Mouse (Mus musculus) megakaryocyte, embryonic 14.5 days (primary cell): ENCODE results near the gene Asl. TPM values are rescaled to one million over a fixed set of nuclear protein-coding genes. Genes with fewer than 3 reads are reported as not detected.

Experiments
- H3K27me3 ChIP-seq: replicated peaks from 2 replicates; pipeline ENCODE3; 2012; ENCODE audit warnings: inconsistent platforms
- H3K36me3 ChIP-seq: replicated peaks from 2 replicates; pipeline ENCODE3; 2012; ENCODE audit warnings: low read length, inconsistent platforms, mixed read lengths
- H3K4me1 ChIP-seq: 2 replicates; pipeline ENCODE4 v1.6.1; 2012; ENCODE audit warnings: inconsistent platforms
- H3K4me3 ChIP-seq: replicated peaks from 2 replicates; pipeline ENCODE3; 2012; ENCODE audit warnings: moderate library complexity, mild to moderate bottlenecking, inconsistent platforms
- H3K9me3 ChIP-seq: 2 replicates; pipeline ENCODE4 v1.6.1; 2012; ENCODE audit warnings: inconsistent platforms
- FLI1 ChIP-seq: IDR thresholded peaks from 2 replicates; pipeline ENCODE4 v1.6.1; 2012; ENCODE audit warnings: low read length, inconsistent platforms, mixed read lengths
- GATA1 ChIP-seq: IDR thresholded peaks from 3 replicates; pipeline ENCODE4 v1.6.1; 2012; ENCODE audit warnings: mixed read lengths, low read length, inconsistent platforms, borderline replicate concordance
- polyA plus RNA-seq: library from polyadenylated mRNA; stranded (reverse); fragments of >175 nt; gene quantifications from 2 replicates; pipeline ENCODE4 v1.2.3, GENCODE M21; 2012; ENCODE audit warnings: low replicate concordance; ENCODE audit not compliant: insufficient read depth

Gene Asl
- polyA plus RNA-seq, 1 experiment: 48.0 TPM

DNA sequence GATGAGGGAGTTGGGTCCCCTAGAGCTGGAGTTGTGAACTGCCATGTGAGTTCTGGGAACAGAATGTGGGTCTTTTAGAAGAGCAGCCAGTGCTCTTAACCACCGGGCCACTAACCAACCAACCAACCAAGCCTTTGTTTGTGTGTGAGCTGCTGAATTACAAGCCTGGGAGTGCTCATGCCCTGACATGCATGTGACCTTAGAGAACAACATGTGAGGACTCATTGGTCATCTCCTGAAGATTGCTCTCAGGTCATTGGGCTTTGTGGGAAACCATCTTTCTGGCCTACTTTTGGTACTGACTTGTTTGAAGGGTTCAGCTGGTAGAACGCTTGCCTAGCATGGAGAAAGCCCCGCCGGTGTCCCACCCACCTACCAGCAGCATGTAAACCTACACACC lies 19.3 kb downstream of the Asl start:
- H3K4me1 ChIP-seq: no peaks in the 10 kb centered on the region
- no peak for TF ChIP-seq FLI1
- H3K36me3 ChIP-seq: peaks cover 52% of the 10 kb centered on the region
- H3K9me3 ChIP-seq: peaks cover 38% of the 10 kb centered on the region
- no peaks in the 10 kb centered on the region for H3K27me3 ChIP-seq
- H3K4me3 ChIP-seq: no peak overlapping the region

DNA sequence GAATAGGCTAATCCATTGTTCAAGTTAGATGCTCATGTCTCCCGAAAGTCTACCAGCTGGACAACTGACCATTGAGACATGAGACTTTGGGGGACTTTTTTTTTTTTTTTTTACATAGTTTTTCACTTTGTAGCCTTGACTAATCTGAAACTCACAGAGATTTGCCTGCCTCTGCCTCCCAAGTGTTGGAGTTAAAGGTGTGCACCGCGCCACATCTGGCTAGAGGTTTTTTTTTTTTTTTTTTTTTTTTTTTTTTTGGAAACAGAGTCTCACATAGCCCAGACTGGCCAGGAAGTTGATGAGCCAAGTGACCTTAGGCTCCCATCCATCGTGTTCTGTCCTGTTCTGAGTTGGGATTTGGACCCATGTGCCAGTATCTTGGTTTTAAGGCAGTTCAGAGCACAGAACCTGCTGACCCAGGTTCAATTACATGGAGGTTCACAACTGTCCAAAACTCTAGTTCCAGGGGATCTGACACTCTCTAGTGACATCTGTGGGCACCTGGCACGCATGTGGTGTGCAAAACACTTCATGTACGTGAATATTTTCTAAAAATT lies 20.9 kb downstream of the Asl start:
- H3K4me1 ChIP-seq: peaks cover 5% of the 10 kb centered on the region
- H3K4me3 ChIP-seq: no peak overlapping the region
- H3K36me3 ChIP-seq: peaks cover 38% of the 10 kb centered on the region
- TF ChIP-seq FLI1: no peak
- no peak for TF ChIP-seq GATA1
- no peaks in the 10 kb centered on the region for H3K27me3 ChIP-seq
- H3K9me3 ChIP-seq: peaks cover 43% of the 10 kb centered on the region

- H3K4me1 ChIP-seq: peaks cover 9% of the 10 kb centered on the region
- TF ChIP-seq FLI1 (no peak), GATA1 (no peak)
Observed at GRCm38 (mm10) chr5:130007344-130007743, 21.7 kb downstream of the Asl start.

DNA sequence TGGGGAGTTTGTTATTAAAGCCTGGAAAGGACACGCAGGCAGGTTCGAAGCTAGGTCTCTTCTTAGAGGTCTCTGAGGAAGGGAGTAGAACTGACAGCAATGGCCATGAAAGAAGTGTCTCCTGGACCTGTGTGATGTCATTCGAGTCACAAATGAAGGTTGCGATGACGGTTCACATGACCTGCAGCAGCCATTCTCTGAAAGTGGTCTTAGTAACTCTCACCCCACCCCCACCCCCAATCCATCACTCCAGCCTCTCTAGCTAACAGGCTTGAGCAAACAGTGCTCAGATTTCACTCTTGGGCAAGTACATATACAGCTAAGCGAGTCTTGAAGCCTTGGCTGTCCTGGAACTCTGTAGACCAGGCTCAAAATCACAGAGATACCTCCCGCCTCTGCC lies 25.8 kb downstream of the Asl start:
- Histone ChIP-seq H3K27me3 (no peaks in the 10 kb centered on the region), H3K4me3 (peak overlapping the region; percentile 94), H3K36me3 (peaks cover 31% of the 10 kb centered on the region), H3K9me3 (peaks cover 18% of the 10 kb centered on the region), H3K4me1 (peaks cover 32% of the 10 kb centered on the region)
- no peak for TF ChIP-seq GATA1
- no peak for TF ChIP-seq FLI1

More at GRCm38 (mm10) chr5:130007344-130007743, 21.7 kb downstream of the Asl start:
- Histone ChIP-seq H3K27me3 (no peaks in the 10 kb centered on the region), H3K4me3 (no peak overlapping the region), H3K9me3 (peaks cover 43% of the 10 kb centered on the region), H3K36me3 (peaks cover 30% of the 10 kb centered on the region)

GRCm38 (mm10) chr5:130002301-130003146 lies 26.5 kb downstream of the Asl start, which contains the start of gene Gusb:
Gene Gusb, minus strand, starts transcription at chr5:130003049.
- Histone ChIP-seq H3K9me3 (peaks cover 18% of the 10 kb centered on the region), H3K4me3 (peak within 1 kb of the TSS; percentile 94), H3K36me3 (peaks cover 38% of the 10 kb centered on the region), H3K4me1 (peaks cover 36% of the 10 kb centered on the region), H3K27me3 (no peaks in the 10 kb centered on the region)
- TF ChIP-seq GATA1 (no peak), FLI1 (no peak)

DNA sequence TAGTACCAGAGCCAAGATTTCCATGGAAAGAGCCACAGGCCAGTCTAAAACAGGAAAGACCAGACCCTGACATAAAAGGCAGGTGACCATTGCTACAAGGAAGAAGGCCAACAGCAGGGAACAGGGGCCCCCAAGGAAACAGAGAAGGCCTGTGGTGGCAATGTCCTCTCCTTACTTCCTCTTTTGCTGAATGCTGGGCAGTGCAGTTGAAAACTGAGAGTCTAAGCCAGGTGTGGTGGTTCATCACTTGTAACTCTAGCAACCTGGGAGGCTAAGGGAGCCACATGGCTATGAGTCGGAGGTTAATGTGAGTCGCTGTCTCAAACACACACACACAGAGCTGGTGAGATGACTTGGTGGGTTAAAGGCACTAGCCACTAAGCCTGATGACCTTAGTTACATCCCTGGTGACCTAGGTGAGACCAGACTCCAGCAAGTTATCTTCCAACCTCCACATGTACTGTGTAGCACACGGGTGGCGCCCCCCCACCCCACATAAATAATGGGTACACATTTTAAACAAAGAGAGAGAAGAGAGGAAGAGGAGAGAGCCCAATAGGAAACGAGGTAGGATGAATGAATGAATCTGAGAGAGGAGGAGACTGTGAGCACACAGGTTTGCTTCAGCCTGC lies 27.6 kb downstream of the Asl start:
- Histone ChIP-seq H3K36me3 (peaks cover 48% of the 10 kb centered on the region), H3K4me3 (peak overlapping the region; percentile 94), H3K4me1 (peaks cover 36% of the 10 kb centered on the region), H3K9me3 (peaks cover 18% of the 10 kb centered on the region), H3K27me3 (no peaks in the 10 kb centered on the region)
- TF ChIP-seq FLI1 (no peak), GATA1 (no peak)

- TF ChIP-seq FLI1: no peak
- TF ChIP-seq GATA1: no peak
- Histone ChIP-seq H3K4me1 (peaks cover 36% of the 10 kb centered on the region), H3K27me3 (no peaks in the 10 kb centered on the region), H3K4me3 (peak overlapping the region; percentile 94), H3K9me3 (peaks cover 14% of the 10 kb centered on the region), H3K36me3 (peaks cover 56% of the 10 kb centered on the region)
Observed at GRCm38 (mm10) chr5:130000735-130001134, 28.3 kb downstream of the Asl start.

DNA sequence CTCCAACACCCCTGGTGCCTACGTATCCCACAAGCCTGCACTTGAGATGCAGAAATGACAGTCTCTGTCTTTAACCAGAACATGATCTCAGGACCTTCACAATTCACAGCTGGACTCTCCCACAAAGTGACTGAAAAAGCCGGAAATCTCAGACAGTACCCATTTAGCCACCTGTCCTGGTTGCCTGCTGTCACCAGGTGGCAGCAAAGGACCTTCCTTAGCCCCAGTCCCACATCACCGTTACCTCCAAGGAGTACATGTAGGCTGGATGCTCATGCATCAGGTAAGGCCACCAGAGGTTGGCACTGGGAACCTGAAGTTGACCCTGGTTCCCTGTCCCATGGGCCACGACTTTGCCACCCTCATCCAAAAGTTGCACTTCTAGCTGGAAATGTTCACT lies 29.9 kb downstream of the Asl start:
- Histone ChIP-seq H3K36me3 (peaks cover 67% of the 10 kb centered on the region), H3K4me1 (peaks cover 40% of the 10 kb centered on the region)

GRCm38 (mm10) chr5:129997700-129998099 lies 31.3 kb downstream of the Asl start:
- Histone ChIP-seq H3K4me3 (peak overlapping the region; percentile 1), H3K27me3 (no peaks in the 10 kb centered on the region), H3K4me1 (peaks cover 32% of the 10 kb centered on the region), H3K9me3 (no peaks in the 10 kb centered on the region), H3K36me3 (peaks cover 81% of the 10 kb centered on the region)
- TF ChIP-seq GATA1 (no peak), FLI1 (no peak)

More for the DNA sequence above, 29.9 kb downstream of the Asl start:
- TF ChIP-seq GATA1: no peak
- TF ChIP-seq FLI1: no peak
- Histone ChIP-seq H3K27me3 (no peaks in the 10 kb centered on the region), H3K4me3 (no peak overlapping the region), H3K9me3 (no peaks in the 10 kb centered on the region)

DNA sequence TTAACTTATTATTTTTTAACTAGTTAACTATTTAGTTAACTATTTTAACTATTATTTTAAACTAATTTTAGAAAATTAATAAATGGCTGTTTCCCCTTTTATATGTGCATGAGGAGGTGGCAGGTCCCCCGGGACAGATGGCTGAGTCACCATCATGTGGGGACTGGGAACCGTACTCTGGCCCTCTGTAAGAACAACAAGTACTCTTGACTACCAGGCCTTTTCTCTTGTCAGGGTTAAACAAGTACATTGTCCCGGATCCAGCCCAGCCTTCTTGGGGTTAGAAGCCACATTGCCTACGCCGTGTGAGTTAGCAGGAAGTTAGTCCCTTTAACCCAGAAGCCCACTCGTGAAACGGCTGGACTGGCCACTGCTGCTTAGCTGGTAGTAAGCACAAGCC lies 34.1 kb downstream of the Asl start:
- Histone ChIP-seq H3K4me1 (peaks cover 8% of the 10 kb centered on the region; the same call in 1 of the 2 replicates), H3K4me3 (no peak overlapping the region), H3K27me3 (no peaks in the 10 kb centered on the region), H3K36me3 (peaks cover 93% of the 10 kb centered on the region), H3K9me3 (no peaks in the 10 kb centered on the region)
- TF ChIP-seq FLI1 (no peak), GATA1 (no peak)
